Mouse (Mus musculus) limb, embryonic 11.5 days (tissue): ENCODE results near the gene Thap12. TPM values are rescaled to one million over a fixed set of nuclear protein-coding genes. Genes with fewer than 3 reads are reported as not detected.

Experiments used
- ATAC-seq: fragments of 200-750 bp; cut with Nextera tagmentation; 2 replicates; pipeline ENCODE4 v1.8.0; 2017; ENCODE audit warnings: low read depth; ENCODE audit not compliant: insufficient number of reproducible peaks, low FRiP score, low TSS enrichment
- DNase-seq: peaks from one replicate; pipeline ENCODE4 v3.0.0-alpha.2; 2015; ENCODE audit warnings: low spot score
- H3K27ac ChIP-seq: fragments of 300-500 bp; sonication (generic); replicated peaks from 2 replicates; pipeline ENCODE4 v1.5.1; 2014; ENCODE audit warnings: low read depth, mild to moderate bottlenecking, low read length
- H3K27me3 ChIP-seq: fragments of 300-500 bp; sonication (generic); 2 replicates; pipeline ENCODE4 v1.6.1; 2014; ENCODE audit warnings: mild to moderate bottlenecking, low read length, mixed read lengths; ENCODE audit not compliant: control insufficient read depth, insufficient read depth
- H3K36me3 ChIP-seq: fragments of 300-500 bp; sonication (generic); 2 replicates; pipeline ENCODE4 v1.6.1; 2014; ENCODE audit warnings: mild to moderate bottlenecking, low read length, moderate library complexity, mixed read lengths; ENCODE audit not compliant: control insufficient read depth, insufficient read depth
- H3K4me1 ChIP-seq: fragments of 300-500 bp; sonication (generic); 2 replicates; pipeline ENCODE4 v1.6.1; 2014; ENCODE audit warnings: low read length, mixed read lengths; ENCODE audit not compliant: control insufficient read depth, insufficient read depth
- H3K4me2 ChIP-seq: fragments of 300-500 bp; sonication (generic); 2 replicates; pipeline ENCODE4 v1.6.1; 2014; ENCODE audit warnings: low read depth, mild to moderate bottlenecking, moderate library complexity; ENCODE audit not compliant: severe bottlenecking
- H3K4me3 ChIP-seq: fragments of 300-500 bp; sonication (generic); 2 replicates; pipeline ENCODE4 v1.5.1; 2014; ENCODE audit warnings: low read depth, low read length
- H3K9ac ChIP-seq: fragments of 300-500 bp; sonication (generic); 2 replicates; pipeline ENCODE4 v1.6.1; 2014; ENCODE audit warnings: mild to moderate bottlenecking, low read length
- H3K9me3 ChIP-seq: fragments of 300-500 bp; sonication (generic); 2 replicates; pipeline ENCODE4 v1.6.1; 2016; ENCODE audit warnings: low read length; ENCODE audit not compliant: control insufficient read depth
- WGBS: fragments of 180-500 bp; shearing (Covaris S2); extraction: QIAGEN DNeasy Blood & Tissue Kit; methylation state at CpG from one replicate; pipeline ENCODE4 v1.1.7; 2014; 5-methylcytosine and 5-hydroxymethylcytosine counted together
- polyA plus RNA-seq: library from polyadenylated mRNA; unstranded; fragments of >200 nt; fragmentation: Nextera tagmentation; extraction: Ambion mirVana; gene quantifications from 2 replicates; pipeline ENCODE4 v1.2.1, GENCODE M21; 2014

Gene Thap12
- polyA plus RNA-seq, 1 experiment from 2014 or later, result 78.3 TPM

DNA sequence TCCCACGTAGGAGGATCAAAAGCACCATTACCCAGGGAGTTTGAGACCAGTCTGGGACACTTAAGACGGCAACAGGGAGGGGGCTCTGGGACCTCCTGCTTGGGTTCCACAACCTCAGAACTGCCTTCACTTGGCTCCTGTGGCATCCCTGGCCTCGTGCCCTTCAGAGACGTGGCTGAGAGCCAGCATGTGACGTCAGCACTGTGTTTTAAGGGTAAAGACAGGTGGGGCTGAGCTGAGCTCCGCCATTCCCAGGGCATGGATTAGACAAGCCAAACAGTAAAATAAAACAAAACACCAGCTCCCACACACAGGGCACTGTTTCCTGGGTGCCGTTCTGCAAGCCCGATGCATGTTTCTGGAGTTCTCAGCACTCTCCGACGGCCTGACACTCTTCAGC, 47.5 kb downstream of the Thap12 start:
- H3K4me2 ChIP-seq, result no peak overlapping the region
- ATAC-seq (no peak), DNase-seq (no peak)
- H3K36me3 ChIP-seq, result no peaks in the 10 kb centered on the region
- H3K27me3 ChIP-seq, result peaks cover 22% of the 10 kb centered on the region
- no peak overlapping the region for H3K27ac ChIP-seq
- H3K9me3 ChIP-seq, result no peaks in the 10 kb centered on the region
- H3K4me1 ChIP-seq, result 0 out of 2 replicates have a peak, but pooled peaks cover 8% of the 10 kb centered on the region
- no peak overlapping the region for H3K9ac ChIP-seq
- 62% methylated on average over 10 of the region's 10 CpGs for WGBS
- H3K4me3 ChIP-seq, result no peak overlapping the region

DNA sequence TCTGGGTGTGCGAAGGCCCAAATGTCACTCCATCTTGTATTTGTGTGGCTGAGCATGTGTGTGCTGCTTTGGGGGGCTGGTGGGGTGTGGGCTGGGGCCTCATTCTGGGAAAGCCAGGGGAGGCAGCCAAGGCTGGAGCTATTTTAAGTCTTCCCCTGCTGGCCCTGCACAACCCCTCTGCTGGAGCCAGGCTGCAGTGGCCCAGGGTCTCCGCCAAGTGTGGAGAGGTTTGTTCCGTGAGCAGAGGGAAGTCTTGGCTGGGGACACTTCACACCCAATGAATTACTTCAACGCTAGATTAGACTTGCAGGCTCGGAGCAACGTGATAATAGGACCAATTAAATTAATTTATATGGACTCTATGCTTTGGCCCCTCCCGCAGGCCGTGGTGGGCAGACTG, 49.8 kb downstream of the Thap12 start:
- WGBS, result 50% methylated on average over 8 of the region's 8 CpGs
- H3K4me2 ChIP-seq, result no peak overlapping the region
- no peaks in the 10 kb centered on the region for H3K36me3 ChIP-seq
- H3K9me3 ChIP-seq, result no peaks in the 10 kb centered on the region
- DNase-seq, result no peak
- ATAC-seq, result no peak
- H3K27ac ChIP-seq, result no peak overlapping the region
- no peak overlapping the region for H3K9ac ChIP-seq
- H3K27me3 ChIP-seq, result peaks cover 18% of the 10 kb centered on the region; the same call in 1 of the 2 replicates
- H3K4me3 ChIP-seq, result no peak overlapping the region
- H3K4me1 ChIP-seq, result peaks cover 12% of the 10 kb centered on the region; the same call in 1 of the 2 replicates

DNA sequence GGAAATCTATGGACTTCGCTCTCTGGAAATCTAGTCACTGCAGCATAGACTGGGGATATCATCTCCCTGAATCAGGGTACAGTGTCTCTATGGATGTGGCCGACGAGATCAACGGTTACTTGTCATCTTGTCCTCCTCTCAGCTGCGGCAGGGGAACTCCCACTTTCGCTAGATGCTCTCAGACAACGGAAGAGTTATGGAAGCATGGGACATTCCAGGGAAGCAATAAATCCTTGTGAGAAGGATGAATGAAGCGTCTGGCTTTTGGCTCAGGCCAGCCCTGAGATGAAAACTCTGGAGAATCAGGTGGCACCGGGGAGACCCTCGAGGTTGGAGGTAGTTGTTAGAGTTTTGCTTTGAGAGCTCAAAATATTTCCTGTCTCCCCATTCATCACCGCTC, 53.1 kb downstream of the Thap12 start:
- peaks cover 12% of the 10 kb centered on the region for H3K27me3 ChIP-seq
- DNase-seq, result no peak
- no peak overlapping the region for H3K4me2 ChIP-seq
- peaks cover 12% of the 10 kb centered on the region; the same call in 1 of the 2 replicates for H3K4me1 ChIP-seq
- H3K36me3 ChIP-seq, result no peaks in the 10 kb centered on the region
- no peak overlapping the region for H3K27ac ChIP-seq
- WGBS, result 64% methylated on average over 11 of the region's 11 CpGs
- H3K9me3 ChIP-seq, result no peaks in the 10 kb centered on the region
- H3K9ac ChIP-seq, result no peak overlapping the region
- ATAC-seq, result no peak
- H3K4me3 ChIP-seq, result no peak overlapping the region

DNA sequence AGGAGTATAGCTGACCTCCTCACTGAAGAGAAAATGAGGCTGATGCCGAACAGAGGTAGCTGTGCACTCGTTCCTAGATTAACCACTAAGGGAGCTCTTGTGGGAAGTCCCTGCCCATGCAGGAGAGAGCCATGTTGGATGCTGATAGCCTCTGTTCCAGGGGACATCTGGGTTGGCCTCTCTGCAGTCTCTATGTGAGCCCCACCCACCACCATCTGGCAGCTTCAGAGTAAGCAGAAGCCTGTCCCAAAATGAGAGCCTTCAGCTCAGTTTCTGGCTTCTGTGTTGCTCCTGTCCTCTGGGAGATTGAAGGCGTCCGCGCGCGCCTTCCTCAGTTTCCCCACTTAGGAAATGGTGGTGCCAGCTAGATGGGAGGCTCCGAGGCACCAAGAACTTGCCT, 53.7 kb downstream of the Thap12 start:
- 0 out of 2 replicates have a peak, but pooled peaks have one; percentile 11 for ATAC-seq
- peaks cover 12% of the 10 kb centered on the region for H3K27me3 ChIP-seq
- no peak for DNase-seq
- H3K9me3 ChIP-seq, result no peaks in the 10 kb centered on the region
- H3K4me1 ChIP-seq, result peaks cover 12% of the 10 kb centered on the region; the same call in 1 of the 2 replicates
- H3K27ac ChIP-seq, result no peak overlapping the region
- H3K36me3 ChIP-seq, result no peaks in the 10 kb centered on the region
- H3K4me3 ChIP-seq, result no peak overlapping the region
- no peak overlapping the region for H3K9ac ChIP-seq
- no peak overlapping the region for H3K4me2 ChIP-seq
- whole genome bisulfite sequencing, result 70% methylated on average over 8 of the region's 8 CpGs

DNA sequence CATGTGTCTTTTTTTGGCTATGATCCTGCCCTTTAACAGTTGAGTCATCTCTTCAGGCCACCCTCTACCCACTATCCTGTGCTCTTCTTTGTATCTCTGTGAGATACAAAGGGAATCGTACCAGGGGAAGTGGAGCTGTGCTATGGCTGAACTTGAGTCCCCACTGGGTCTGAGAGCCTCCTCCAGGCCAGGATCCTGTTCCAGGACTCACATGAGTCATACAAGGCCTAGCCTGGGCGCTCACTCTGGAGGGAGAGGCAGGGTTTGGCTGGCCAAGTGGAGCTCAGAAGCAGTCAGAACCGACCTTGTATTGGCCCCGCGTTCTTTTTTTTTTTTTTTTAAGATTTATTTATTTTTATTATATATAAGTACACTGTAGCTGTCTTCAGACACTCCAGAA, 57.2 kb downstream of the Thap12 start:
- H3K9ac ChIP-seq, result no peak overlapping the region

DNA sequence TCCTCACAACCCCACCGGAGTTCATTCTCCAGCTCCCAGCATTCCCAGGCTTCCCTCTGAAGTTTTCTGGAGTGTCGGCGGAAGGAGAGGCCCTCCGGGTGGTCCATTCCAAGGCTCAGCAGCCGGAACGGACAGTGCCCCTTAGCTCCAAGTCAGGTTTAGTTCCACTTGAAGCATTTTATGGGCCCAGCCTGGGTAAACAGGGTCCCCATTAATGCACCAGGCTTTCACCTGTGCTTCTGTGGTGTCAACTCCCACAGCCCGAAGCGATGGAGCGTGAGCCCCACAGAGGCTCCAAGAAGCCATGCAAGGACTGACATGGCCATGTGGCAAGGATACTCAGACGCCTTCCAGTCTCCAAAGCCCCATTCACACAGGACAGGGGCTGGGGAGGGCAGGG, 61.0 kb downstream of the Thap12 start:
- no peak for ATAC-seq
- H3K4me2 ChIP-seq, result no peak overlapping the region
- no peak overlapping the region for H3K27ac ChIP-seq
- H3K9me3 ChIP-seq, result no peaks in the 10 kb centered on the region
- H3K27me3 ChIP-seq, result 0 out of 2 replicates have a peak, but pooled peaks cover 4% of the 10 kb centered on the region
- no peak overlapping the region for H3K9ac ChIP-seq
- no peaks in the 10 kb centered on the region for H3K4me1 ChIP-seq
- no peak overlapping the region for H3K4me3 ChIP-seq
- WGBS, result 88% methylated on average over 10 of the region's 10 CpGs
- no peaks in the 10 kb centered on the region for H3K36me3 ChIP-seq
- DNase-seq, result no peak

More for the DNA sequence above, 57.2 kb downstream of the Thap12 start:
- no peaks in the 10 kb centered on the region for H3K36me3 ChIP-seq
- DNase-seq (no peak), ATAC-seq (no peak)
- no peaks in the 10 kb centered on the region for H3K9me3 ChIP-seq
- no peak overlapping the region for H3K4me2 ChIP-seq
- H3K4me3 ChIP-seq, result no peak overlapping the region
- no peak overlapping the region for H3K27ac ChIP-seq
- H3K27me3 ChIP-seq, result peaks cover 8% of the 10 kb centered on the region; the same call in 1 of the 2 replicates
- 88% methylated on average over 5 of the region's 5 CpGs for WGBS
- H3K4me1 ChIP-seq, result peaks cover 3% of the 10 kb centered on the region; the same call in 1 of the 2 replicates

DNA sequence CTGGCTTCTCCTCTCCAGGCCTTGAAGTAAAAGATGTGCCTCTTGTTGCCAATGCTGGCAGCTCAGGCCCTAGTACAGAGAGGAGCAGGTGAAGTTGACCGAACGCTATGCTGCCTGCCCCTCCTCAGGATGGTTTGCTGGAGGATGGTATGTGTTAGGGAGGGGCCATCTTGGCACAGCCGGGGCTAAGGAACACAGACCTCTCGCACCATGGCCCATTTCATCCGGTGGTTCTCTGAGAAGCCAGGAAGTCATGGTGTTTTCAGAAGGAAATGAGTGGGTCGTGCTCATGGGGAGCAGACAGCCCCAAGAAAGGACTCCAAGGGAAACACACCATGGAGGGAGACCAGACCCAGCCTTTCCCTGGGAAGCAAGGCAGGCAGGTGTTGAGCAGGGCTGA, 64.4 kb downstream of the Thap12 start:
- Histone ChIP-seq H3K4me2 (no peak overlapping the region), H3K27me3 (0 out of 2 replicates have a peak, but pooled peaks cover 2% of the 10 kb centered on the region), H3K4me1 (peaks cover 8% of the 10 kb centered on the region), H3K36me3 (no peaks in the 10 kb centered on the region), H3K4me3 (no peak overlapping the region), H3K9ac (no peak overlapping the region), H3K9me3 (no peaks in the 10 kb centered on the region), H3K27ac (no peak overlapping the region)
- ATAC-seq (no peak), DNase-seq (no peak)
- WGBS, result 70% methylated on average over 6 of the region's 6 CpGs

Other genes starting within 250 kb of the Thap12 start
- gene Lrrc32, start 213.8 kb upstream of the Thap12 start, polyA plus RNA-seq, result 2.4 and 3.4 TPM in 2 replicates
- gene Emsy, start 46.3 kb upstream of the Thap12 start, polyA plus RNA-seq, result 64.3 and 72.9 TPM in 2 replicates
- gene Wnt11, start 132.0 kb downstream of the Thap12 start, polyA plus RNA-seq, result 21.3 and 22.2 TPM in 2 replicates